Mouse (Mus musculus) bone marrow macrophage, adult 2 months (primary cell): Measurements from ENCODE around the gene Ppp3r1.

ENCODE experiments used
- CTCF ChIP-seq: IDR thresholded peaks from 2 replicates; pipeline ENCODE4 v1.5.1; 2012; ENCODE audit warnings: low read depth, mild to moderate bottlenecking, low read length, moderate library complexity
- POLR2A ChIP-seq: IDR thresholded peaks from 2 replicates; pipeline ENCODE4 v1.6.1; 2012; ENCODE audit warnings: mild to moderate bottlenecking, low read depth, low read length, borderline replicate concordance

GRCm38 (mm10) chr11:17135638-17136037 is 23.4 kb upstream of the Ppp3r1 start:
- TF ChIP-seq POLR2A = no peak
- no peak for TF ChIP-seq CTCF
